Mouse (Mus musculus): ENCODE data around the gene Rad54l2. TPM values are rescaled to one million over a fixed set of nuclear protein-coding genes. Genes with fewer than 3 reads are reported as not detected.

Rad54l2 gene
- 5.2 and 5.8 TPM in 2 replicates for polyA plus RNA-seq (2014; fragmentation: Nextera tagmentation; extraction: Ambion mirVana)

GRCm38 (mm10) chr9:106788812-106789321 lies at the start of gene Rad54l2:
Rad54l2 (minus strand) TSS chr9:106789194.
- DNase-seq (ENCODE audit: low spot score): peak; percentile 86
- Histone ChIP-seq H3K4me1 (ENCODE audit: control insufficient read depth, insufficient read depth, low read length) (no peaks in the 10 kb centered on the region), H3K27ac (replicated peaks; ENCODE audit: low read depth, low read length) (peak within 1 kb of the TSS; percentile 84), H3K4me2 (ENCODE audit: low read depth, low read length) (peak within 1 kb of the TSS; percentile 84), H3K27me3 (ENCODE audit: control insufficient read depth, insufficient read depth, low read length) (no peaks in the 10 kb centered on the region), H3K9me3 (replicated peaks; ENCODE audit: control insufficient read depth, low read length) (no peaks in the 10 kb centered on the region), H3K36me3 (replicated peaks; ENCODE audit: control insufficient read depth, insufficient read depth, low read depth, low read length) (no peaks in the 10 kb centered on the region), H3K9ac (replicated peaks; ENCODE audit: low read length) (peak within 1 kb of the TSS; percentile 99), H3K4me3 (ENCODE audit: low read depth, low read length) (peak within 1 kb of the TSS; percentile 98)
- under 1% methylated on average over 44 of the region's 49 CpGs for WGBS
- peak; percentile 73; the same call in 1 of the 2 replicates for ATAC-seq (replicated peaks; ENCODE audit: insufficient number of reproducible peaks, low FRiP score, low TSS enrichment, low read depth)

- Histone ChIP-seq H3K27me3 (ENCODE audit: control insufficient read depth, insufficient read depth, low read length) (no peaks in the 10 kb centered on the region), H3K4me2 (ENCODE audit: low read depth, low read length) (peak overlapping the region; percentile 59), H3K9me3 (replicated peaks; ENCODE audit: control insufficient read depth, low read length) (no peaks in the 10 kb centered on the region), H3K36me3 (replicated peaks; ENCODE audit: control insufficient read depth, insufficient read depth, low read depth, low read length) (no peaks in the 10 kb centered on the region), H3K9ac (replicated peaks; ENCODE audit: low read length) (peak overlapping the region; percentile 74), H3K4me1 (ENCODE audit: control insufficient read depth, insufficient read depth, low read length) (no peaks in the 10 kb centered on the region), H3K4me3 (ENCODE audit: low read depth, low read length) (peak overlapping the region; percentile 73), H3K27ac (replicated peaks; ENCODE audit: low read depth, low read length) (peak overlapping the region; percentile 42)
- DNase-seq (ENCODE audit: low spot score) (peak; percentile 90), ATAC-seq (replicated peaks; ENCODE audit: insufficient number of reproducible peaks, low FRiP score, low TSS enrichment, low read depth) (peak; percentile 85)
- 3% methylated on average over 32 of the region's 32 CpGs for WGBS
Measured at GRCm38 (mm10) chr9:106822381-106823104, 33.5 kb upstream of the Rad54l2 start.

- peak; percentile 98 for ATAC-seq (replicated peaks; ENCODE audit: insufficient number of reproducible peaks, low FRiP score, low TSS enrichment, low read depth)
Measured at GRCm38 (mm10) chr9:106821618-106822380, 32.8 kb upstream of the Rad54l2 start, which contains the start of gene Dcaf1. Dcaf1 (plus strand) TSS chr9:106821874.

GRCm38 (mm10) chr9:106821050-106821617 lies 32.1 kb upstream of the Rad54l2 start:
- H3K4me2 ChIP-seq (ENCODE audit: low read depth, low read length): no peak overlapping the region; the same call in 1 of the 2 replicates
- no peaks in the 10 kb centered on the region for H3K27me3 ChIP-seq (ENCODE audit: control insufficient read depth, insufficient read depth, low read length)
- no peak for DNase-seq (ENCODE audit: low spot score)
- no peak overlapping the region for H3K27ac ChIP-seq (replicated peaks; ENCODE audit: low read depth, low read length)
- no peak for ATAC-seq (replicated peaks; ENCODE audit: insufficient number of reproducible peaks, low FRiP score, low TSS enrichment, low read depth)
- H3K4me1 ChIP-seq (ENCODE audit: control insufficient read depth, insufficient read depth, low read length): no peaks in the 10 kb centered on the region
- no peaks in the 10 kb centered on the region for H3K9me3 ChIP-seq (replicated peaks; ENCODE audit: control insufficient read depth, low read length)
- peak overlapping the region; percentile 50; the same call in 1 of the 2 replicates for H3K9ac ChIP-seq (replicated peaks; ENCODE audit: low read length)
- WGBS: 58% methylated on average over 15 of the region's 15 CpGs
- H3K4me3 ChIP-seq (ENCODE audit: low read depth, low read length): peak overlapping the region; percentile 73
- no peaks in the 10 kb centered on the region for H3K36me3 ChIP-seq (replicated peaks; ENCODE audit: control insufficient read depth, insufficient read depth, low read depth, low read length)

More at GRCm38 (mm10) chr9:106821618-106822380, 32.8 kb upstream of the Rad54l2 start, which contains the start of gene Dcaf1:
- peak; percentile 100 for DNase-seq (ENCODE audit: low spot score)
- no peaks in the 10 kb centered on the region for H3K9me3 ChIP-seq (replicated peaks; ENCODE audit: control insufficient read depth, low read length)
- WGBS: under 1% methylated on average over 56 of the region's 71 CpGs
- peak within 1 kb of the TSS; percentile 59 for H3K4me2 ChIP-seq (ENCODE audit: low read depth, low read length)
- peak within 1 kb of the TSS; percentile 42 for H3K27ac ChIP-seq (replicated peaks; ENCODE audit: low read depth, low read length)
- no peaks in the 10 kb centered on the region for H3K4me1 ChIP-seq (ENCODE audit: control insufficient read depth, insufficient read depth, low read length)
- peak within 1 kb of the TSS; percentile 74 for H3K9ac ChIP-seq (replicated peaks; ENCODE audit: low read length)
- H3K4me3 ChIP-seq (ENCODE audit: low read depth, low read length): peak within 1 kb of the TSS; percentile 73
- H3K36me3 ChIP-seq (replicated peaks; ENCODE audit: control insufficient read depth, insufficient read depth, low read depth, low read length): no peaks in the 10 kb centered on the region
- no peaks in the 10 kb centered on the region for H3K27me3 ChIP-seq (ENCODE audit: control insufficient read depth, insufficient read depth, low read length)

- no peak overlapping the region for H3K4me2 ChIP-seq (ENCODE audit: low read depth, low read length)
- no peak overlapping the region for H3K9ac ChIP-seq (replicated peaks; ENCODE audit: low read length)
- WGBS: 97% methylated on average over 1 of the region's 1 CpGs
- H3K36me3 ChIP-seq (replicated peaks; ENCODE audit: control insufficient read depth, insufficient read depth, low read depth, low read length): no peaks in the 10 kb centered on the region
- H3K9me3 ChIP-seq (replicated peaks; ENCODE audit: control insufficient read depth, low read length): no peaks in the 10 kb centered on the region
- ATAC-seq (replicated peaks; ENCODE audit: insufficient number of reproducible peaks, low FRiP score, low TSS enrichment, low read depth): no peak
- H3K4me1 ChIP-seq (ENCODE audit: control insufficient read depth, insufficient read depth, low read length): no peaks in the 10 kb centered on the region
- no peaks in the 10 kb centered on the region for H3K27me3 ChIP-seq (ENCODE audit: control insufficient read depth, insufficient read depth, low read length)
- no peak for DNase-seq (ENCODE audit: low spot score)
- no peak overlapping the region for H3K27ac ChIP-seq (replicated peaks; ENCODE audit: low read depth, low read length)
- H3K4me3 ChIP-seq (ENCODE audit: low read depth, low read length): no peak overlapping the region
Measured at GRCm38 (mm10) chr9:106819201-106819600, 30.2 kb upstream of the Rad54l2 start.

GRCm38 (mm10) chr9:106818191-106818590 lies 29.2 kb upstream of the Rad54l2 start:
- Histone ChIP-seq H3K4me2 (ENCODE audit: low read depth, low read length) (no peak overlapping the region), H3K9me3 (replicated peaks; ENCODE audit: control insufficient read depth, low read length) (no peaks in the 10 kb centered on the region), H3K9ac (replicated peaks; ENCODE audit: low read length) (no peak overlapping the region), H3K4me3 (ENCODE audit: low read depth, low read length) (no peak overlapping the region), H3K27me3 (ENCODE audit: control insufficient read depth, insufficient read depth, low read length) (no peaks in the 10 kb centered on the region), H3K27ac (replicated peaks; ENCODE audit: low read depth, low read length) (no peak overlapping the region), H3K36me3 (replicated peaks; ENCODE audit: control insufficient read depth, insufficient read depth, low read depth, low read length) (no peaks in the 10 kb centered on the region), H3K4me1 (ENCODE audit: control insufficient read depth, insufficient read depth, low read length) (no peaks in the 10 kb centered on the region)
- ATAC-seq (replicated peaks; ENCODE audit: insufficient number of reproducible peaks, low FRiP score, low TSS enrichment, low read depth) (no peak), DNase-seq (ENCODE audit: low spot score) (no peak)
- 78% methylated on average over 6 of the region's 6 CpGs for WGBS

- Histone ChIP-seq H3K9ac (replicated peaks; ENCODE audit: low read length) (no peak overlapping the region), H3K27ac (replicated peaks; ENCODE audit: low read depth, low read length) (no peak overlapping the region), H3K27me3 (ENCODE audit: control insufficient read depth, insufficient read depth, low read length) (no peaks in the 10 kb centered on the region), H3K4me1 (ENCODE audit: control insufficient read depth, insufficient read depth, low read length) (no peaks in the 10 kb centered on the region), H3K36me3 (replicated peaks; ENCODE audit: control insufficient read depth, insufficient read depth, low read depth, low read length) (no peaks in the 10 kb centered on the region), H3K4me3 (ENCODE audit: low read depth, low read length) (no peak overlapping the region), H3K4me2 (ENCODE audit: low read depth, low read length) (no peak overlapping the region), H3K9me3 (replicated peaks; ENCODE audit: control insufficient read depth, low read length) (no peaks in the 10 kb centered on the region)
- ATAC-seq (replicated peaks; ENCODE audit: insufficient number of reproducible peaks, low FRiP score, low TSS enrichment, low read depth) (no peak), DNase-seq (ENCODE audit: low spot score) (no peak)
- WGBS: 75% methylated on average over 4 of the region's 4 CpGs
Measured at GRCm38 (mm10) chr9:106806503-106806902, 17.5 kb upstream of the Rad54l2 start.

Data from embryonic facial prominence, embryonic 11.5 days (tissue).